Mouse (Mus musculus) brain, adult 2 months (tissue): ENCODE measurements at regions not wholly inside any gene's neighbourhood (a gene's known extent, or its start where the extent isn't known, plus 50 kb on each side); places are given as distances from the start of the nearest gene placed in this dataset.
A peak's percentile ranks its signal among the peaks of the same experiment; 100 is the strongest.

Source experiments
- DNase-seq: peaks from one replicate; pipeline ENCODE4 v3.0.0; 2011; ENCODE audit warnings: low read depth, low spot score

DNA sequence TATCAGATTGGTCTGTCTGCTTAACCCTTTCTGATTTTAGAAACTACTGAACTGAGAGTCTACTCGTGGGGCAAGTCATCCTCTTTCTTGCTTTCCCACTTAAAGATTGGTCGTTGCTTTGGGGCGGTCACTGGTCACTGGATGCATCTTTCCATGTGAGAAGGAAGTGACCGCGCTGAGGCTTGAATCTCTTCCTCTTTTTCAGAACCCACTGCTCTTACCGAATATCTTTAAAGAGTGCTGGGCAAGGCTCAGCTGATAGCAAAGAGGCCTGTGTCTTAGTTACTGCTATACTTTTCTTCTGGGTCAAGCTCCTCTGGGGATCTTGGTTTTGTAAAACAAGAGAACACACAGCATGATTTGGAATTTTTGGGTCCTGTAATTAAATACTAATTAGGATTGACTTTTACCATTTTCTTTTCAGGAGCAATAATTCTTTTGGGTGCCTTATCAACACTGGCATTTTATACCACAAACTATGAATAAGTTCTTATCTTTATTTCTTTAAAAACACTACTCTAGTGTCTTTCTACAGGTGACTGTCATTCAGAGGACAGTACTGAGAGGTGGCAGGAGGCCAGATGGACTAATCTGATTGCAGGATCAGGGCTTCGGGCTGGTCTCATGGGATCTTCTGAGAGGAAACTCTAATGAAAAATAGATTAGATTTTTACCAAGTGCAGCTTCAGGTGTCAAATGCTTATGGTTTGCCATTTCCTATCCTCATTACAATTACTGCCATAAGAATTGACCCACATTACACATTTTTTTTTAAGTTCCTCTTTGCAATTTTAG lies 114.6 kb upstream of the Tom1l1 start:
- no peak for DNase-seq

DNA sequence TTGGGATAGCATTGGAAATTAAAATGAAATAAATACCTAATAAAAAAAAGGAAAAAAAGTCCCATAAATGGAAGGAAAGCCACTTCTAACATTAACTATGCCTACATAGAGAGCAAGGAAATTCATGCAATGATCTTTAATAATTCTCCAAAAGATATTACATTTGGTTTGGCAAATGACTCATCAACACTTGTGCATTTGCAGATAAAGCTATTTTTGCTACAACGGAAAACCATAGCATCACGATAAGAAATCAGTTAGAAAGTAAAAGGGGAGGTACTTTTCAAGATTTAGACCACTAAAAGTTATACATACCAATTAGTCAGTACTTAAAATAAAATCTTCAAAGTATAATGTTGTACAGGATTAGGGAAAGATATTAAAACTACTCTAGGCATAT lies 109.4 kb upstream of the Tom1l1 start:
- no peak for DNase-seq

DNA sequence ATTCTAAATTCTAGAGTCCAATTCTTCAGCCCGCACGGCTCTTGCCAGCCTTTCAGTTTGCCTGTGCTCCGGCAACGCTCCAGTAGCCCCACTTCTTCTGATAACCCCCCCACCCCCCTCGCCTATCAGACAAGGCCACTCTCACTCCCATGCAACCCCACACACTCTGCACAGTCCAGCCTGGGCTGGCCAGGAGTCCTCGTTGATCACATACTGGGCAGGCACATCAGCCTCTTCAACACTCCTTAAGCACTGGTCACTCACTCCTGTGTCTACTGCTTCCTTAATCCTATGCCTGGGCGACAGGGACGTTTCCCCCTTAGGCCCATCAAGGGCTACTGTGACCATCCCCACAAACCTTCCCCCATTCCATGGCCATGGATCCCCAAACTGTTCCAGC lies 95.4 kb upstream of the Tom1l1 start:
- no peak for DNase-seq

DNA sequence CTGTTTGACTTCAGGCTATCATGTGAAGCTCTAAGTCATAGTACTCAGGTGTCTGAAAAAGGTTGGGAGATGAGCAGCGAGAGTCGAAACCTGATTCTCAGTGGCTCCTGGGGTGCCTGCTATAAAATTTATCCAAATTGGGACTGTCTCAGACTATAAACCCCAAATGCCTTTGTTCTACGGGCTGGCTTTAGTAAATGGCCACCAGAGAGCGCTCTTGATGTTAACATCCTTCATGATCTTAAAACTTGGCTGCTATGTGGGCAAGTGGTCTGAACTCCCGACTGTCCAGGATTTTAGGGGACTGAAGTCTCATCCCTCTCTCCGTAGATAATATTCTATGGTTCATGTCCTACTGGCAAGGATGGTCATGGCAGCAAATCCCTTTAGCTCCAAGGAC lies 94.8 kb upstream of the Tom1l1 start:
- peak; percentile 48 for DNase-seq

DNA sequence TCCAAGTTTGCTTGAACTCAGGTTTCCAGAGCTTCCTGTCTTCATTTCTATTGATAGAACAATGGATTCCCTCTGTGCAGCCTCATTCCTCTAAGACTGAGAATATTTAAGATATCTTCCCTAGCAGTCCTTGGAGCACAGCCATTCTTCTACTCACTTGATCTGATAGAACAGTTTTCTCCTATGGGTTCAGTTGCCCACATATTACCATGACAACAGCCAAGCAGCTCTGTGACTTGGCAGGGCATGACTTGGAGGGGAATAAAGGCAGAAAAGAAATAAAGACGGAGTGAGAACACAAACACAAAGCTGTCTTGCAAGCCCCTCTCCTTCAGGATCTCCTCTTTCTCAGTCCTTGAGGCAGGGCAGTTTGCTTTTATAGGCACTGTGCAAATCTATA lies 87.6 kb upstream of the Tom1l1 start:
- DNase-seq, result peak; percentile 62

DNA sequence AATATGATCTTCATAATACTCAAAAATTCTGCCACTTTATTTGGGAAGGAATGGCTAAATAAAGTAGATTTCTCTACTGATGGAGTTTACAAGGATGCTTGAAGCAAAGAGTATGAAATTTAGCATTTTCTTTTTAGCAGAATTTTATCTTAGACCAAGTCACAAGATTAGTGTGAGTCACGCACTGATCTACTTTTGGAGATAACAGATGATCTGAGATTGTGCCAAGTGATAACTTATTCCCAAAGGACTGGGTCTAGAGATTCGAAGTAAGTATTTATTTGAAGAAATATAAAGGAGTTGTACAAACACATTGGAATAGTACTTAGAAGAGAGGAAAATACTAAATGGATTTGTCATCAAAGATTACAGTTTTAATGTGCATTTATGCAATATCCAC lies 67.8 kb upstream of the Tom1l1 start:
- DNase-seq, result peak; percentile 69

DNA sequence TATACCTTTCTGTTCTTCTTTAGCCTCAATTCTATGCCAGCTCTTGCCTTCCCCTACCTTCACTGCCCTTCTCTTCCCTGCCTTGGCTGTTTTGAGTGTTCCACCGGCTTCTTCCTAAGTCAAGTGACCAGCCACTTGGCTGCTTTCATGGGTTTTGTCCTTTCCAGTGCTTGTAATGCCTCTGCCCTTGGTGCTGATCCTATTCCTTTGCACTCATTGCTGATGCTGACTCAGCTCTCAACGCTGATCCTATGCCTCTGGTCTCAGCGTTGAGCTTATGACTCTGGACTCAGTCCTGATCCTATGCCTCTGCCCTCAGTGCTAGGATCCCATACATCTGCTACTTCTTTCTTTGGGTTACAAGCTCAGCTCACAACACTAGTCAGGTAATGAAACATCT lies 60.3 kb upstream of the Tom1l1 start:
- no peak for DNase-seq

DNA sequence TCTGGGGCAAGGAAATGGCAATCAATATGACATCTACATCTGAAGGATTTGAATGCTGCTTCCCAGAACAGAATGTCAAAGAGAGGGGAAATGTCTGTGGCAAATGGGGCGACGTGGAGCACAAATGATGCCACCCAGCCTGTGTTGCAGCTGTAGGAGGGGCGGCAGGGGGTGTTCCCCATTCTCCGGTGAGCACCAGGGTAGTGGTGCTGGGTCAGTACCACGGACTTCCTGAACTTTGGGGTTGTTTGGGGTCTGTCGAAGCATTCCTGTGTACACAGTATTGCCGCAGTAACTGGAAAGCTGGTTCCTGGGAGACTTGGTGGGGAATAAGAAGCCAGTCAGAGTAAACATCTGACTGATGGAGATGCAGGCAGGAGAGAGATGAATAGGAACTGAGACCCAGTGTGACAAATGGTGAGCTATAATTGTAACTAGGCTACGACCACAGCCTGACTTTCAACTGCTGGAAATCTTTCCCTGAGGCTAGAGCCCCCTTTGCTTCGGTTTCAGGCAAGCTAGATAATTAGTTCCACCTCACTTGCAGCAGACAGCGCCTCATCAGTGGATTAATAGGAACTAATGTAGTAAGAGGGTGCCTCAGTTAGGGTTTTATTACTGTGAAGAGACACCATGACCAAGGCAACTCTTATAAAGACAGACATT lies 53.9 kb upstream of the Tom1l1 start:
- no peak for DNase-seq

DNA sequence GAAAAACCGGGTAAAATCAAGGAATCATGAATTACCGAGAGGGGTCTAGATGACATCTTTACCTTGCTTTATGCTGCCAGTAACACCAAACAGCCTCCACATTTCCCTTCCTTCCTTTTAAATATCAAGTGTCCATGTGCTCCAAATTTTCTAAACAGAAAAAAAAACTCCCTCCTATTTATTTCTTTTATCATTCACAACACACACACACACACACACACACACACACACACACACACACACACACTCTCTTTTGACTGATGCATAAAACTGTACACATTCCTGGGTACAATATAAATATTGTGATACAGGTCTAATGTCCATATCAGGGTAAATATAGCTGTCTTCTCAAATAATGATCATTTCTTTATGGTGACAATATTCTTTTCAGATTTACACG lies 51.3 kb upstream of the Tom1l1 start:
- no peak for DNase-seq

DNA sequence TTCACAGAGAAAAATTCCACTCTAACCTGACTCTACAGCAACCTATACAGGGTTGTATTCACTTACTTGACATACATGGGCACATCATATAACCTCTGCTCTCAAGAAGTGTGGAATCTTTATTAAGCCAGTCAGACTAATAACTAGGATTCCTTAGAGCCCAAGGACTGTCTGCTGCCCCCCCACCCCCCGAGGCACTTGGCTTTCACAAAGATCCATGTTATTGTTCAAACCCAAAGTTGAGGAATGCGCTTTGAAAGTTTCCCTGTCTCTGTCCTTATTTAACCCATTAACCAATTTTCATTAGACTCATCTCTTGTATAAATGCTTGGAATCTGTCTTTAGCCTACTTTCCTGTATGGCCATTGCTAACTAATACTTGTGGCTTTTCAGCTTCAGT lies 50.6 kb upstream of the Tom1l1 start:
- no peak for DNase-seq
